Mouse (Mus musculus): ENCODE measurements around the gene Defb43.

DNA sequence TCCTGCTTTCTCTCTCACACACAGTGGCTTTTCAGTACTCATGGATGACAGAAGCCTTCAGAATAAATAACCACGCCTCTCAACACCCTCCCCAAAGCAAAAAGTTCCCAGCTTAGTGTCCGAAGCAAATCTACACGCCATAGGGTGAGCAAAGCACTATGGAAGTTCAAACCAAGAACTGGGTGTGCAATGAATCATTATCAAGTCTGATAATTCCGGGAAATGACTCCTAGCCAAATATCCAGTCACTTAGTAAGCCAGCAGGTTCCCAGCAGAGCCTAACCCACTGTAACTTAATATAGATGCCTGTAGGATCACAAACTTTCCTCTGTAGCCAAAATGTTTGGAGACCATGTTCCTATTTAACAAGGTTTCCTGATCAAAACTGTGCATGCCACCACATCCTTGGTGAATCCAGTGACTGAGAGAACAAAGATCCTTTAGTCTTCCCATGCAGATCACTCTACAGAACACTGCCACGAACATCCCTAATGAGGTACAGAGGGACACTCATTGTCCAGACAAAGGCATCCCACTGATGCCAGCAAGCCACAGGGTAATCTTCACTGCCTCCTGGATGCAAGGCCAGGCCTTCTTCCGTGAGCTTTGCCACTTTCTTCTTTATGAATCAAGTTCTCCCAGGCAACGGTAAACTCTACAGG lies 19.6 kb upstream of the Defb43 start:
- TF ChIP-seq CTCF (IDR thresholded peaks at IDR 0.05; ENCODE audit: low read depth, low read length): no peak
- TF ChIP-seq POLR2A (IDR thresholded peaks at IDR 0.05; ENCODE audit: insufficient read depth, low read length): no peak
- no peak for TF ChIP-seq EP300 (IDR thresholded peaks at IDR 0.05; ENCODE audit: insufficient read depth, low read depth, low read length)

Measured in ES-Bruce4 (cell line).